Mouse (Mus musculus) olfactory bulb, adult 2 months (tissue): ENCODE measurements around the gene Yif1a.

Experiments used
- CTCF ChIP-seq: fragments of 200-500 bp; IDR thresholded peaks from 2 replicates; pipeline ENCODE4 v1.5.1; 2012; ENCODE audit warnings: low read depth, mild to moderate bottlenecking, low read length, moderate library complexity; ENCODE audit not compliant: insufficient read depth
- POLR2A ChIP-seq: fragments of 200-500 bp; IDR thresholded peaks from 2 replicates; pipeline ENCODE4 v1.6.1; 2012; ENCODE audit warnings: mild to moderate bottlenecking, low read depth, low read length, moderate library complexity; ENCODE audit not compliant: insufficient read depth

- no peak for TF ChIP-seq POLR2A
- 0 out of 2 replicates have a peak, but pooled peaks have one; percentile 17 for TF ChIP-seq CTCF
These were observed 19.9 kb downstream of the Yif1a start for GRCm38 (mm10) chr19:5108271-5108575.
